Mouse (Mus musculus): ENCODE measurements at regions not wholly inside any gene's neighbourhood (a gene's known extent, or its start where the extent isn't known, plus 50 kb on each side); places are given as distances from the start of the nearest gene placed in this dataset.

DNA sequence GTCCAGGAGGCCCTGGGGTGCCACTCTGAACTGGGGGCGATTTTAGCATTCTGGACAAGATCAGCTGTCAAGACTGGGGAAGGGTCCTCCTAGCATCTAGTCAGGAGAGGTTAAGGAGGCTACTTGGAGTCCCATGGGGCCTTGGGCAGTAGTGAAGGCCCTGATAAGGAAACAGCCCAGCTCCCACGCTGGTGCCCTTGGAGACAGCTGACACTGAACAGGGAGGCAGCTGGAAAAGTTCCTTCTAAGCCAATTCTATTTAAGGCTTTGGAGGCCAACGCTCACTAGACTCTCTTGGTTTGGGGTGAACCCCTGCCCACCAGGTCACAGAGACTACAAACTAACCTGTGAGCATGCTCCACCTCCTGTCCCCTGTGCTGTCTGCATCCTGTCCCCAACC lies 53.8 kb upstream of the Prdm11 start:
- H3K36me3 ChIP-seq (ENCODE audit: control insufficient read depth, insufficient read depth, low read length): no peaks in the 10 kb centered on the region
- 15% methylated on average over 3 of the region's 3 CpGs for WGBS
- H3K27me3 ChIP-seq (replicated peaks; ENCODE audit: control insufficient read depth, insufficient read depth, low read length): no peaks in the 10 kb centered on the region
- no peak for DNase-seq (ENCODE audit: low spot score)
- ATAC-seq (replicated peaks; ENCODE audit: low FRiP score, low TSS enrichment, low read depth): no peak
- peaks cover 15% of the 10 kb centered on the region for H3K4me1 ChIP-seq (replicated peaks; ENCODE audit: control insufficient read depth, insufficient read depth, low read length)
- H3K27ac ChIP-seq (ENCODE audit: low read depth): no peak overlapping the region; the same call in 1 of the 2 replicates
- no peak overlapping the region for H3K4me2 ChIP-seq (ENCODE audit: low read length)
- no peaks in the 10 kb centered on the region for H3K9me3 ChIP-seq (ENCODE audit: control insufficient read depth, low read length)
- no peak overlapping the region for H3K4me3 ChIP-seq (ENCODE audit: low read depth, low read length)
- H3K9ac ChIP-seq (ENCODE audit: low read length): no peak overlapping the region

DNA sequence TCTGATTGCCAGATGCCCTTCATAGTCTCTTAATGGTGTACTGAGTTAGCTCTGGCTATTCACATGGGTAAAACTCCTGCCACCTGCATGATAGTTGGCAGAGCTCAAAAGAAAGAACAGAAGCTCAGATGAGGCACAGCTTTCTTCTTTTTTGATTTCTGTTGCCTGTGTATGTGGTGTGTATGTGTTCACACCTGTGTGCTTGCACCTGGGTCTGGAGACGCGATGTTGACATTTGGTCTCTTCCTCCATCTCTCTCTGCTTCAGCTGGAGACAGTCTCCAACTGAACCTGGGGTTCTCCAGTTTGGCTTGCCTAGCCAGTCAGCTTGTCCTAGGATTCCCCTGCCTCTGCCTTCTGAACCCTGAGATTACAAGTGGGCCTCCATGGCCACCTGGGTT lies 51.0 kb upstream of the Prdm11 start:
- DNase-seq (ENCODE audit: low spot score) (no peak), ATAC-seq (replicated peaks; ENCODE audit: low FRiP score, low TSS enrichment, low read depth) (no peak)
- no peak overlapping the region for H3K4me3 ChIP-seq (ENCODE audit: low read depth, low read length)
- no peak overlapping the region for H3K9ac ChIP-seq (ENCODE audit: low read length)
- H3K27me3 ChIP-seq (replicated peaks; ENCODE audit: control insufficient read depth, insufficient read depth, low read length): no peaks in the 10 kb centered on the region
- no peak overlapping the region for H3K27ac ChIP-seq (ENCODE audit: low read depth)
- H3K4me2 ChIP-seq (ENCODE audit: low read length): no peak overlapping the region
- H3K36me3 ChIP-seq (ENCODE audit: control insufficient read depth, insufficient read depth, low read length): no peaks in the 10 kb centered on the region
- H3K4me1 ChIP-seq (replicated peaks; ENCODE audit: control insufficient read depth, insufficient read depth, low read length): peaks cover 15% of the 10 kb centered on the region
- WGBS: 97% methylated on average over 2 of the region's 2 CpGs
- no peaks in the 10 kb centered on the region for H3K9me3 ChIP-seq (ENCODE audit: control insufficient read depth, low read length)

DNA sequence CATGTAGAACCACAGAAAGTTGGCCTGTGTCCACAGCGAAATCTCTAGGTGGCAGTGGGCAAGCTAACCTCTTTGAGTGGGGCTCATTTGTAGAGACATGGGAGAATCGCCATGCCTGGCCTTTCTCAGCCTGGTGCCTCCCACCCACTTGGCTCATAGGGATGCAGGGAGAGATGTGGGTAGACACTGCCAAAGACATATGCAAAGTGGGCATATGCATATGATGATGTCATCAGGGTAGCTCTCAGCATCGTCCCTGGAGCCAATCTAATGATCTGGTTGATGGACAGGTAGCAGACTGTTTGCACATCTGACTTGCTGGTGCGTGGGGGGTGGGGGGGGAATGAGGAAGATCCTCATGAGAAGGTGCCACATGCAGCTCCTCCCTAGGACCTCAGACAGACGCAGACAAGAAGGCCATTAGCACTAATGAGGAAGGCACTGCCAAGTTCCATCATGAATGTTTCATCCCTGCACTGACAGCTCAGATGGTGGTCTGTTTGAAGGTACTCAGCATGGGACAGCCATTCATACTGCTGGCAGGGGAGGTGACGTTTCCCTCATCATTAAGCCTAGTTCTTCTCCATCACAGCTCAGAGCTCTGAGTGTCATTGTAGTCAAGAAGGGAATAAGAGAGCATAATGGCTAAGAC lies 50.2 kb upstream of the Prdm11 start:
- no peak for DNase-seq (ENCODE audit: low spot score)
- H3K36me3 ChIP-seq (ENCODE audit: control insufficient read depth, insufficient read depth, low read length): no peaks in the 10 kb centered on the region
- no peak overlapping the region for H3K27ac ChIP-seq (ENCODE audit: low read depth)
- H3K4me3 ChIP-seq (ENCODE audit: low read depth, low read length): no peak overlapping the region
- peaks cover 15% of the 10 kb centered on the region for H3K4me1 ChIP-seq (replicated peaks; ENCODE audit: control insufficient read depth, insufficient read depth, low read length)
- H3K9ac ChIP-seq (ENCODE audit: low read length): no peak overlapping the region
- no peaks in the 10 kb centered on the region for H3K9me3 ChIP-seq (ENCODE audit: control insufficient read depth, low read length)
- H3K27me3 ChIP-seq (replicated peaks; ENCODE audit: control insufficient read depth, insufficient read depth, low read length): no peaks in the 10 kb centered on the region
- 83% methylated on average over 6 of the region's 6 CpGs for WGBS
- no peak overlapping the region for H3K4me2 ChIP-seq (ENCODE audit: low read length)
- no peak for ATAC-seq (replicated peaks; ENCODE audit: low FRiP score, low TSS enrichment, low read depth)
